Mouse (Mus musculus) cerebellum, adult 2 months (tissue): ENCODE data around the gene Podxl.

Source experiments
- CTCF ChIP-seq: fragments of 200-500 bp; IDR thresholded peaks from 2 replicates; pipeline ENCODE4 v1.5.1; 2011; ENCODE audit warnings: low read depth, mild to moderate bottlenecking, control low read depth, low read length, moderate library complexity, borderline replicate concordance; ENCODE audit not compliant: insufficient read depth
- POLR2A ChIP-seq: fragments of 200-500 bp; IDR thresholded peaks from 2 replicates; pipeline ENCODE4 v1.6.1; 2011; ENCODE audit warnings: low read length, control low read depth, borderline replicate concordance; ENCODE audit not compliant: insufficient read depth

GRCm38 (mm10) chr6:31523039-31523438 lies 40.7 kb downstream of the Podxl start:
- TF ChIP-seq CTCF (no peak), POLR2A (no peak)
